In the genomic region with DNA sequence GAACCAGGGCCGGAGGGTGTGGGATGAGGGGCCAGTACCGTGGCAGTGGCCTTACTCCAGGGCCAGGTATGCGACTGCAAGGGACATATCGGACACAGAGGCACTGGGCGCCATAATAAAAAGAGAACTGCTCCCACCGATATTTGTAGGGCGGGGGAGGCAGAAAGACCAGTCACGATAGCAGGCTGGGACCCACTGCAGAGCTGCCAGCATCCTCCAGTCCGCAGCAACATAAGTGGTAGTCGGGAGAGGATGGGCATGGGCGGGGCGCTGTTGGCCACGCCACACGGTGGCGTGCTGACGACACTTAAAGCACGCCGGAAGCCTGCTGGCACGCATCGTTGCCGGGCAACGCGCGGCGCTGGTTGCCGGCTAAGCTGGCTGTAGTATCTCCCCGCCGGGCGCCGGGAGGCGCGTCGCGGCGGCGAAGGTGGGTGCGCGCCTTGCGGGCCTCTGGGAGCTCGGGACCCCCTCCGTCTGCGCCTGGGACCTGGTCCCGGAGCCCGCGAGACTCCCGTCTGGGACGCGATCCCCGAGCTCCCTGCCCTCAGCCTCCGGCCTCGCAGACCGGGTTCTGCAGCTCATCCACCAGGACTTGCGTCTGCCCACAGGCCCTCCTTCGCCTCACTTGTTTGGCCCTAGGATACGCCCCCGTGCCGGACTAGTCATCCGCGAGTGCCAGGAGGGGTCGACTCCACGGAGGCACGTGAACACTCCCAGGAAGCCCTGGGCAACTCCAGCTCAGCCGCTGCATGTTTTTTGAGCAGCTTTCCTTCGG, we compare ENCODE assay signal across 7 mouse cellular contexts. TPM values are rescaled to one million over a fixed set of nuclear protein-coding genes. Genes with fewer than 3 reads are reported as not detected.
DNase-seq lines count a peak whose midpoint lies in the region; ATAC-seq lines count a peak whose summit lies in the region.

A gene (plus strand): TSS at position 351 of the 778 bp plus-strand sequence.

- H3K9ac ChIP-seq in intestine, embryonic 15.5 days: peak within 1 kb of the TSS; percentile 55

- intact Hi-C loops in left cerebral cortex, postnatal 25 days (cut with DNase I): loop anchor here (1.0 kb wide), 1 partner anchor 21 kb away; a partner anchor contains a TSS

- peak; percentile 94 to 96 for DNase-seq in adrenal gland, adult (ENCODE audit: inconsistent age in 2 of 2, low spot score in 1 of 2)
- peak; percentile 96 for DNase-seq in embryo, embryonic 10.5 days (ENCODE audit: low spot score)
- DNase-seq in gastrocnemius, postnatal 25 days: peak; percentile 88
- peak; percentile 95 to 96 for DNase-seq in left cerebral cortex, postnatal 25 days (ENCODE audit: low spot score in 2 of 2)
- DNase-seq in midbrain, embryonic 10.5 days (ENCODE audit: low spot score): peak; percentile 92
- peak; percentile 93 for DNase-seq in right cerebral cortex, postnatal 4 days

- peak; percentile 96 for ATAC-seq in intestine, embryonic 15.5 days

- H3K9me3 ChIP-seq in intestine, embryonic 15.5 days: no peaks in the 10 kb centered on the region
- no peaks in the 10 kb centered on the region for H3K9me3 ChIP-seq in midbrain, embryonic 10.5 days (replicated peaks)

- H3K36me3 ChIP-seq in intestine, embryonic 15.5 days: no peaks in the 10 kb centered on the region
- peaks cover 24% of the 10 kb centered on the region for H3K36me3 ChIP-seq in midbrain, embryonic 10.5 days

- H3K4me1 ChIP-seq in intestine, embryonic 15.5 days (replicated peaks): peaks cover 14% of the 10 kb centered on the region
- peaks cover 29% of the 10 kb centered on the region for H3K4me1 ChIP-seq in midbrain, embryonic 10.5 days

- no peaks in the 10 kb centered on the region; the same call in 1 of the 2 replicates for H3K27me3 ChIP-seq in intestine, embryonic 15.5 days (replicated peaks)
- H3K27me3 ChIP-seq in midbrain, embryonic 10.5 days (ENCODE audit: low read depth, poor library complexity, severe bottlenecking): peaks cover 33% of the 10 kb centered on the region

- under 1% methylated on average over 64 of the region's 64 CpGs for WGBS in intestine, embryonic 15.5 days
- WGBS in midbrain, embryonic 10.5 days: 2% methylated on average over 64 of the region's 64 CpGs

- peak within 1 kb of the TSS; percentile 94 for H3K4me2 ChIP-seq in intestine, embryonic 15.5 days (replicated peaks)

- peak within 1 kb of the TSS; percentile 58 for H3K4me3 ChIP-seq in intestine, embryonic 15.5 days (replicated peaks)
- peak within 1 kb of the TSS; percentile 80 for H3K4me3 ChIP-seq in midbrain, embryonic 10.5 days

- H3K27ac ChIP-seq in intestine, embryonic 15.5 days: no peak within 1 kb of the TSS
- H3K27ac ChIP-seq in midbrain, embryonic 10.5 days (replicated peaks): peak within 1 kb of the TSS; percentile 75

RNA-seq across cellular contexts. Expression of the gene that starts here (rescaled TPM):
- under 1 TPM; 0.46 to 0.96 TPM for total RNA-seq in gastrocnemius, postnatal 25 days (2021)
- 3.7 and 4.6 TPM in 2 replicates for polyA plus RNA-seq in intestine, embryonic 15.5 days (2015; fragmentation: Nextera tagmentation; extraction: Ambion mirVana)
- total RNA-seq in left cerebral cortex, postnatal 25 days (2021): 10 to 100 TPM; 17.1 to 17.7 TPM
- polyA plus RNA-seq in midbrain, embryonic 10.5 days (2016; fragmentation: Nextera tagmentation; extraction: Ambion mirVana): 13.7 and 14.4 TPM in 2 replicates

Comparison
In these comparisons a context has a peak if more than half of its experiments do, and no peak if none do; other contexts are left out.
1. RNA of the gene that starts here (total RNA-seq): 17.1 to 17.7 TPM in left cerebral cortex, postnatal 25 days; 0.46 to 0.96 TPM in gastrocnemius, postnatal 25 days; every median in the first group is over 4 times any median in the second.
2. Peak in DNase-seq in gastrocnemius, postnatal 25 days; RNA of the gene not detected or under 1 TPM.
3. Peak in every context shown above with its lines, with median percentiles within 50 percentile points of each other: DNase-seq.